Mouse (Mus musculus) brain, embryonic 18.5 days (tissue): ENCODE data around the gene Lpin1.

Source experiments
- DNase-seq: peaks from one replicate; pipeline ENCODE4 v3.0.0-alpha.2; 2012; ENCODE audit warnings: low read depth, low spot score

Gene Lpin1

DNA sequence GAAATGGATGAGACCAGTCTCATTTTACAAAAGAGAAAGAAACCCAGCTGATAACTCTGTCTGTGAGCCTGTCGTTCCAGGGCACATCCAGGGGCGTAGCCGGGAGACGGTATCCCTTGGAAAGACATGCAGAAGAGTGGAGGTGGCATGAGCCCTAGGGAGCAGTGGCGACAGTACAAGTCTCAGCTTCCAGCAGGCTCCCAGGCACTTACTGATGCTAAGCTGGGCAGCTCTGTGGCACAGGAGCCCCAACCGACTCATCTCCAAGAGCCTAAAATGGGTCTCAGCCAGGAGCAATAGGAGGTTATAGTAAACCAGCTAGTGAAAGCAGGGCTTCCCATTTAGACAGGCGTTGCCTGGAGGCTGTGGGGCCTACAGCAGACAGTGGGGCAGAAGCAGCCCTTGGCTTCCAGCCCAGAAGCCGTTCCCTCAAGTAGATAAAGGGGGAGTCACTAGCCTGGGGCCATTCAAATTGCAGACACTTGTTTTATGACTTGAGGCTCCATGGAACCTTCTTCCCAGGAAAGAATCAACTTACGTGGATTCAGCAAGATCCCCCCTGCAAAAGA lies 33.0 kb downstream of the Lpin1 start:
- DNase-seq: no peak

DNA sequence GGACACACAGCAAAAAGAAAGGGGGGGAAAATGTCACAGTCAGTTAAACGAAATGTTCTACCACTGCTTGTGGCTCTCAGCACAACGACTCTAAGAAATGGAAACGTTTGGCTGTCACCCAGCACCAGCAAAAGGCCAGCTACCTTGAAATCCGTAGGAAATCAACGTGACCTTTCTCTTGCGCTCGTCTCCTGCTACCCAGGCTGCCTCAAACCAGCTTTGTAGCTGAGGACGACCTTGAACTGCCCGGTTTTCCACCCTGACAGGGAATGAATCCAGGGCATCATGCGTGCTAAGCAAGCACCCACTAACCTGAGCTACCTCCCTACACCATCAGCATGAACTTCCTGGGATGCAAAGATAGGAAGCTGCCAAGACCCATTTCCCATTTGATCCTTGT lies 39.5 kb downstream of the Lpin1 start:
- DNase-seq: no peak

DNA sequence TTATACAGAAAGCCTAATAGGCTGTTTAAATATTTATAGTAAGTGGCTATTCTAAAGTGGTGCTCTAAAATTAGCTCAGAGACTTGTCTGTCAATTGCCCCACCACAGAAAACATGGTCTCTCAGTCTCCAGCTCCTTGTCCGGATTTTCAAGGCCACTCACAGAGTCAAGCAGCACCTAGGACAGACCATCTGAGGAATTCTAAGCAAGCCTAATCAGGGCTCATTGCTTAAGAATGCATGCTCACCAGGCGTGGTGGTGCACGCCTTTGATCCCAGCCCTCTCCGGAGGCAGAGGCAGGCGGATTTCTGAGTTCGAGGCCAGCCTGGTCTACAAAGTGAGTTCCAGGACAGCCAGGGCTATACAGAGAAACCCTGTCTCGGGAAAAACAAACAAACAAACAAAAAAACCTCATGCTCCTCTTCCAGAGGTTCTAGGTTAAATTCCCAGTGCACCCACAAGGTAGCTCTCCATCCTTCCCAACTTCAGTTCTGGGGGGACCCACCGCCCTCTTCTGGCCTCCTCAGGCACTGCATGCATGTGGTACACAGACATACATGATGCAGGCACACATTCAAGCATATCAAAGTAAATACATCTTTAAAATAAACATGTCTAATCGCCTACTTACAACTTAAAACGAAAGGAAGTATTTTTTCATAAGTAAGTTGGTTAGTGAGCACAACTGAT lies 40.2 kb downstream of the Lpin1 start:
- no peak for DNase-seq

DNA sequence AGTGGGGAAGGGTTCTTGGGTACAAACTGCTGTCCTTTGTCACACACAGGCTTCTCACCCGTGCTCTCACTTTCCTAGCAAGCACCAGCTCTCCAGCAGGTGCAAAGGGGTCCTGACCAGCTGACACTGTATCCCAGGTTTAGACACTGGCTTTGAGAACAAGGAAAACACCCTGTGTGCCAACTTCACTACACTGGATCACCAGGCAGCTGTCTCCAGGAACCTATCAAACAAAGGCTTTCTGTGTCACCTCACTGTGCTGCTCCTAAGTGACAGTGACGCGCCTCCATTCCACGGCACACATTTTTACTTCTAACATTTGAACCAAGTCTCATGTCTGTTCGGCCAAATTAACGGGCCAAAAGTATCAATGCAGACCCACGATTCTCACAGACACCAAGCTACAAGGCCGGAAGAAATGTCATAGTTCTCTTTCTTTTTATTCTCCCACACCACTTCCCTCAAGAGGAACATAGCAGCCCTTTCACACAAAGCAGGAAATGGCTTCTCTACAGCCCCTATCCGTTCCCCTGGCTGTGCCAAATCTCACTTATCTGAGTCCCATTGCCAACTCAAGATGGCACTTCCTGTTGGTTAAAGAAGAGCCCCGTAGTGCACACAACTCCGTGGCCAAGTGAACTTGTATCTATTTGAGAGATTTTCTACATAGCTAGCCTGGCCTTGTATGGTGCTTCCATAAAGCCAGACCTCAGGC lies 41.7 kb downstream of the Lpin1 start:
- no peak for DNase-seq

DNA sequence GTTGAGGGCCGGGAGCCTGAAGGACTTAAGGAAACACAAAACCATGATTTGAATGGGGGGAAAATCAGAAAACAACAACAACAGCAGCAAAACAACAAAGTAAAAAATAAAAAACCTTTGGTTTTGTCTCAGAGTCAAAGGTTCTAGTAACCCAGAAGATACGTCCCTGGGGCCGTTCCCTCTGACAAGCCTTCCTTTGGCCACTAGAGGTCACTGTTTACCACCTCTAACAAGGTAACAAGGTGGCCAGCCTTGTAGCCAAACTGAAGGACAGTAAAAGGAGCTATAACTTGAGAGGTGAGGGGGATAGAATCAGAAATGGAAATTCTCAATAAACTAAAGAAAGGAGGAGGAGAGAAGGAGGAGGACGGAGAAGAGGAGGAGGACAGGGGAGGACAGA lies 42.3 kb downstream of the Lpin1 start:
- no peak for DNase-seq

DNA sequence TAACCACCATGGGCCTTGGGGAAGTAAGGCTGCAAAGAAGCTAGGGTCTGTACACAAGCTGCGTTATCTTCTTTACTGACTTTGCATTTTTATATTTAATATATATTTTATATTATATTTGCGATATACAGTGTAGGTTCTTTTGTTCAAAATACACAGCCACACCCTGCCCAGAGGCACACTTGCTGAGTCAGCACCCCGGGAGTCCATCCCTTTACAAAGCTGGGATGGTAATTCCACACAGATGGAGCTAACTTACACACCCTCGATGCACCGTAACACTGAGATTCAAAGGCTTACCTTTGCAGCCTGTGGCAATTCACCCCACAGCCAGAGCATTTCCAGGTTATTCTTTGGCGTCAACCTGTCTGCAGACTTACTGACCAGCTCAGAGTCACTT lies 42.7 kb downstream of the Lpin1 start:
- no peak for DNase-seq

GRCm38 (mm10) chr12:16563427-16563826 lies 47.3 kb downstream of the Lpin1 start:
- DNase-seq: no peak

- DNase-seq: no peak
Measured at GRCm38 (mm10) chr12:16562647-16563046, 48.1 kb downstream of the Lpin1 start.

- DNase-seq: no peak
Measured at GRCm38 (mm10) chr12:16562181-16562580, 48.6 kb downstream of the Lpin1 start.

- no peak for DNase-seq
Measured at GRCm38 (mm10) chr12:16557271-16557670, 53.5 kb downstream of the Lpin1 start.

DNA sequence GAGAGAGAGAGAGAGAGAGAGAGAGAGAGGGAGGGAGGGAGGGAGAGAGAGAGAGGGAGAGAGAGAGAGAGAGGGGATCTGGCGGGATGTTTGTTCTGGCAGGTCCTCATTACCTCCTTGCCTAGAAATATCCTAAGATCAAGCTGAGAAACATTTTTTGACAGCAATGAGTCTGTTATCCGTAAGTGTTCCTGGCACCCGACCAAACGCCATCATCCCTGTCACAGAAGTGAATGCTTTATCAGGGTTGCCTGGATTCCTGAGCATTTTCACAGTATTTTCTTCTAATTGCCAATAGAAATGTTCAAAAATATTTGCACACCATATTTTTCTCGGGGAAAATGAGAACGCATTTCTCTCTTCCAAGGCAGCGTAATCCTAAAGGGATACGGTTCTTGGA lies 56.6 kb downstream of the Lpin1 start:
- DNase-seq: no peak

GRCm38 (mm10) chr12:16552108-16552771 lies 58.5 kb downstream of the Lpin1 start:
- no peak for DNase-seq

DNA sequence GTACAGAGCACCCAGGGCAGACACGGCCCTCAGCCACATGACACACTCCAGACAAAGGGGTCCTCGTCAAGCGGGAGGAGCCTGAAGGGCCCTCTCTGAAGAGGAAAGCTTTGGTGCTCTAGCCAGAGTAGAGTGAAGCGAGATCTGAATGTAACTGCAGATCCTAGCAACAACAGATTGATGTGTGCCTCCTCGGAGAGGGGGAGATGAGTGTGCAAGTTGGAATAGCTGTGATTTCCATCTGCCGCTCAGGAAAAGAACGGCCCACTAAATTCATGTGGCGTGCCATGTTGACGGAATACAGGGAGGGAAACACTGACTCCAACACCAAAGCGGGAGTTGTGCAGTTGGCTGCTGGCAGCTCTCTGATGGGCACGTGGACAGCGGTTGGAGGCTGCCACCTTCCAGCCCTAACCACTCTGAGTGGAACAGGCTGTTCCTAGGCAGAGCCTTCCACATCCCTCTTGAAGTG lies 59.7 kb downstream of the Lpin1 start:
- peak; percentile 64 for DNase-seq

- DNase-seq: no peak
Measured at GRCm38 (mm10) chr12:16548824-16549375, 61.9 kb downstream of the Lpin1 start.

DNA sequence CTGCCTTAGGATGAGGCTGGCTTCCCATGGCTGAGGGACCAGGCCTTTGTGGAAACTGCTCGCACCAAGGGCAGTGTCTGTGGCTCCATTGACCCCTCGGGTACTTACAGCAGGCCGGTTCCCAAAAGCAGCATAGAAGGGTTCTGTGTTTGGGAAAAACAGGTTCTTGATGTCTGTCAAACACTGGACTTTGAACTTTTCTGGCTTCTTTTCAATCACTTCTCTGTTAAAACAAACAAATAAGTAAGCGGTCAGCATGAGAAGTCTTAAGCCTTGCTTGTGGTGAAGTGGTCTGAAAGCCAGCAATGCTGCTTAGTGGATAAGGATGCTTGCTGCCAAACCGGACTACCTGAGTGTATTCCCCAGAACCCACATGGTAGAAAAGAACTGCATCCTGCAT lies 69.2 kb downstream of the Lpin1 start:
- DNase-seq: no peak

GRCm38 (mm10) chr12:16540712-16541111 lies 70.1 kb downstream of the Lpin1 start:
- no peak for DNase-seq

DNA sequence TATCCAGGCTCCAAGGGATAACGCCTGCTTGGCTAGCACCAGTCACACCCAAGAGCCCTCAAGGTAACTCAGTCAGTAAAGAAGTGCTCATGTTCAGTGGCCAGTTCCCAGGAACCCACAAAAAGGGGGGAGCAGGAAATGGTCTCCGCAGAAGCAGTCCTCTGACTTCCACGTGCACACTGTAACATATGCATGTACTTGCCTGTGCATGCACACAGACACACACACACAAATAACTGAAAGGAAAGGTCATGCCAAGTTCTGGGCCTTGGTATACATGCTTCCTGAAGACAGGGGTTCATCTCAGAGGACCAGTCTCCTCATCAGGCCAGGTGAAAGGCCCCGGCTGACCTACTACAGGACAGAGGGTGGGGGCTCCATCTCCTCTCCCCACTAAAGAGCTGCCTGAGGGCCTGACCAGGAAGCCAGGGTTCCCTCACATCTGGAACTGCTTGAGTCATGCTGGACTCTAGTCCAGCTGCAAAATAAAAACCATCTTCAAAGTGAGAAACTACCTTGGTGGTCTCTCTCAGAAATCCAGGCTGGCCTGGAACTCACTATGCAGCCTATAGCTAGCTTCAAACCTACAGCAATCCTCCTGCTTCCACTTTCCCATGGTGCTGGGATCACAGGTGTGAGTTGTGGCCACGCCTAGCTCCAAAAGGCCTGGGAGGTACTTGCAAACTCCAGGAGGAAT lies 70.7 kb downstream of the Lpin1 start:
- DNase-seq: no peak

DNA sequence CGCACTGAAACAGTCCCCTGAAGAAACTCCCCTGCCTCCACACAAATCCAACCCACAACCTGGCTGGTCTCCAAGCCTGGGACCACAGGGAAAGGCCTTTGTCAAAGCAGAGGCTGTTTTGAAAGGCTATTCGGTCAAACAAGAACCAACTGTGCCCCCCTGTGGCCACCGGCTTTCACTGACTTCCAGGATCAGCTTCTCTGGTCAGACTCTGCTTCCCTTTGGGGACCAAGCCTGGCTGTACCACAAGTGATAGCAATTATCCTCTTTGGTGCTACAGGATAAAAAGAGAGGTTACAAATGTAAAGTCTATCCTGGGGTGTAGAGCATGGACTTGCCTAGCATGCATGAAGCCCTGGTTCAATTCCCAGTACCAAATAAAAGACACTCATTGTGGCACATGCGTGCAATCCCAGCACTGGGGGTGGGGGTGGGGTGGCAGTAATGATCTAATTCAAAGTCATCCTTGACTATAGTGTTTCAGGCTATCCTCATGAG lies 77.4 kb downstream of the Lpin1 start:
- DNase-seq: peak; percentile 76

GRCm38 (mm10) chr12:16532860-16533230 lies 77.9 kb downstream of the Lpin1 start:
- DNase-seq: no peak

- DNase-seq: no peak
Measured at GRCm38 (mm10) chr12:16531956-16532859, 78.6 kb downstream of the Lpin1 start.
